Mouse (Mus musculus) ovary, postnatal 14 days (tissue): ENCODE measurements around the gene Mob3c.
A peak's percentile ranks its signal among the peaks of the same experiment; 100 is the strongest.

Source experiments
- DNase-seq: peaks from one replicate; pipeline ENCODE4 v3.0.0; 2022; ENCODE audit warnings: low spot score

The Mob3c gene

GRCm38 (mm10) chr4:115835576-115835975, 7.7 kb downstream of the Mob3c start:
- DNase-seq = no peak

- DNase-seq = no peak
These were observed 10.3 kb downstream of the Mob3c start for GRCm38 (mm10) chr4:115838196-115838595.

DNA sequence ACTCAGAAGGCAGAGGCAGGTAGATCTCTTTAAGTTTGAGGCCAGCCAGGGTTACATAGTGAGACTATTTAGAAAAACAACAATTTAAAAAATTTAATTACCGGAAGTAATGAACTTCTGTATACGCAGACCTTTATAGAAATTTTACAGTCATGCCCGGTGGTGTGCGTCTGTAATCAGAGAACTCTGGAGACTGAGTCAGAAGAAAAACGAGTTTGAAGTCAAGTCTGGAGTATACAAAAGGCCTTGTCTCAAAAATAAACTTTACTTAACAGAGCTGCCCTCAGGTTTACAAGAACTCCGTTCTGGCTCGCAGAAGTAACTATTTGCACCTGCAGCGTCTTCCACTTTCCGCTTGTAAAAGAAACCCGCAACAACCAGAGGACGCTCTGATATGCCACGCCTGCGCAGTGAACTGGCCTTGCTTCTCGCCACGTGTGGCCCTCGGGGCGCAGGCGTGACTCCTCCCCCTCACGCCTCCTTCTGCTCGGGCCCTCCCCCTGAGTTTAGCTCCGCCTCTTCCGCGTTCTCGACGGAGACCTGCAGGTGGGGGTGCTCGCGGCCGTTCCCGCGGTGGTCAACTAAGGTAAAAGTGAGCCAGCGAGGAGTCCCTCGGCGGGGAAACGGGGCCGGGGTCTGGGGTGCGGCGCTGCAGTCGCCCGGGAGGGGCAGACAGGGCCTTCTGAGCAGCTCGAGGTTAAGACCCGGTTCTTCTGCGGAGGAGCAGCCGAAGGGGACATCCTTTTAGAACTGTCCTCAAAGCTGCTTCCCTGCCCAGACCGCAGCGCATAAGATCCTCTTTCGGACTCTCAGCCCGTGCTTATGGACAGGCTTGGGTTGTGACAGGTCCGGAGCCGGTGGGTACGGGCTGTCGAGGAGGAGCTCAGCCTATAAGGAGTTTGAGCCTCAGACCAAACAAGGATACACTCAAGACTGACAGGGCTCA, 11.1 kb downstream of the Mob3c start, which contains the start of gene Mknk1:
TSS of gene Mknk1 (plus strand) at position 503 of the 946 bp plus-strand sequence.
- DNase-seq = peak; percentile 85

DNA sequence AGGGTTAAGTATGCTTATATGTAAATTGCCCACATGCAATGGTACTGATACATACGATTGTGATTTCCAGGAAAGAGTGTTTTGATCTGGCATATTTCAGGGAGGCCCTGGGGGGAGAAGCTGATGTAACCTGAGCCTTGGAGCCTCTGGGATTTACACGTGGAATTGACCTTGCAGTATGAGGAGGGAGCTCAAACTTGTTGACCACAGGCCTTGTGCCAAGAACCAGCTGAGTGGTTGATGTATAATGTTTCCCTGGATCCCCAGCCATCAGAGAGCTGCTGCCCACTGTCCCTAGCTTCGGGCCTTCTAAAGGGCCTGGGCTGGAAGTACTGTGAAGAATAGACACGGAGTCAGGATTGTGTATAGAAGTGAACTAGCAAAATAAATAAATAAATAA, 12.1 kb downstream of the Mob3c start:
- DNase-seq = no peak

GRCm38 (mm10) chr4:115840842-115841241, 12.9 kb downstream of the Mob3c start:
- DNase-seq = no peak

DNA sequence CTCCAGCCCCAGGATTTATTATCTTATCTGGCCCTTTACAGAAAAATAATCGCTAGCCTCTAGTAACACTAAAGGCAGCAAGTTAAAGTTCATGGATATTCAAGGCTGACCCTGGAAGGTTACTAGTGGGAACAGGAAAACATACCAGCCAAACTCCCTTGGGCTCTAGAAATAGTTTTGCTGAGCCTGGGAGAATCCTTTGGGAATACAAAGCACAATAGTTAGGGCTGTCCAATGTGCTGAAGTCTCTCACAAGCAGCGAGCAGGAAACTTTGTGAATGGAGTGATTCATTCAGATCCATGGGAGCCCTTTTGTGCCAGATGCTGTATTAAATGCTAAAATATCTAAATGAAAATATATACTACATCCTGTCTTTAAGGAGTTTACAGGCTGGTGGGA, 18.8 kb downstream of the Mob3c start:
- no peak for DNase-seq

DNA sequence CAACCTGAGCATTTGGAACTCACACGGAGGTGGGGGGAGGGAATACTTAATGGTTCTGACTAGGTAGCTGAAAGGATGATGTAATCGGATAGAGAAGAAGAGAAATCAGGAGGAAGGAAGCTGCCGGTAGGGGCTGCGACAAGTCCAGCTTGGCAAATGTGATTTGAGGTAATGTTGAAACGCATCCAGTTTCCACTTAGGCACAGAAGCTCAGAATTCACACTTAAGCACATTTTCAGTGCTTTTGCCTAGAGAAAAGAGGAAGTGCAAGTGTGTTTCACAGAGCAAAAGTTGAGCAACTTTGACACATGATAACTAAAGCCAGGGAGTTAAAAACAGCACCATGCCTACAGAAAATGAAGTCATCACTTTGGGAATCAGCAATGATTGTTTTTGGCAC, 19.5 kb downstream of the Mob3c start:
- DNase-seq = no peak

- no peak for DNase-seq
These were observed 20.2 kb downstream of the Mob3c start for GRCm38 (mm10) chr4:115848083-115848482.

DNA sequence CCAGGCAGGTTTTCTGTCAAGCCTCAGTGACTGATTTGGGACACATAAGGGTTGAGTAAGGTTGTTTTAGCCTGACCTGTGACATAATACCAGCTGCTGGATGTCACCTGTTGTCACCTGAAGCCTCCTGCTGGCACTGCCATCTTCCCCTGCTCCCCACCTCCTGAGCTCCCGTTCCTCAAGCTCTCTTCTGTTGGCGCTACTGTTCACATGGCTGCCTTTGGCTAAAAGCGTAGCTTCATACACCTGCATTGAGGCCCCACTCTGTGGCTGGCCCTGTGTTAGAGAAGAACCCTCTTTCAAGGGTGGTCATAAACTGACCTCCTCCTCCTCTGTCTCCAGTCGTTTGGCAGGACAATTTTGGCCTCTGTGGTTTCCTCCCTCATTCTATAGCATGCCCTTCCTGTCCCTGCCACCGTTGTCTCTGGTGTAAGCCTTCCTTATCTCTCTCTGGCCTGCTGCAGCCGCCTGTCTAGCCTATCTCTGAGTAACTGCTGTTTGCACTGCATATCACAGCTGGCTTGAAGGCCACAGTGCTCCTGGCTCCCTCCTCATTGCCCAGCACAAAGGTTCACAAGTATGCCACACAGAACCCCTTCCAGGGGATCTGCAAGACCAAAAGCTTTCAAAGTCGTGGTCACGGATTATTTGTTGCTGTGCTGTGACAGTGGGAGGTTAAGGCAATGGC, 21.2 kb downstream of the Mob3c start:
- no peak for DNase-seq

GRCm38 (mm10) chr4:115850111-115850510, 22.2 kb downstream of the Mob3c start:
- DNase-seq = no peak

- DNase-seq = no peak
These were observed 22.7 kb downstream of the Mob3c start for GRCm38 (mm10) chr4:115850631-115851030.

- DNase-seq = no peak
These were observed 23.7 kb downstream of the Mob3c start for GRCm38 (mm10) chr4:115851569-115851968.

DNA sequence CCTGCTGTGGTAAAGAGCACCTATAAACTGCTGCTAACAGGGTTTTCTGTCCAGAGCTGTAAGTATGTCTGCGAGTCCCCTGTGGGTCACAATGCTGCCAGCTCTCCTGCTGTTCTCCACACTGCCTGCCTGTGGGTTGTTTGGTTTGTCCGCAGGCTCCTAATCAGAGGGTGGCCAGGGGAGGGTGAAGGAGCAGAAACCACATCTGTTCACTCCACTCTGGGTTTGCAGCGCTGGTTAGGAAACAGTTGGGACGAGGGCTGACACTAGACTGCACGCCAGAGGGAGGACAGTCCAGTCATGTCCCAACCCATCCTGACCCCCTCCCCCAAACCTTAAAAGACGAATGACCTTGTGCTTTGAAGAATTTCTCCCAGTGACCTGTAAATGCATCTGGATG, 27.2 kb downstream of the Mob3c start:
- no peak for DNase-seq

DNA sequence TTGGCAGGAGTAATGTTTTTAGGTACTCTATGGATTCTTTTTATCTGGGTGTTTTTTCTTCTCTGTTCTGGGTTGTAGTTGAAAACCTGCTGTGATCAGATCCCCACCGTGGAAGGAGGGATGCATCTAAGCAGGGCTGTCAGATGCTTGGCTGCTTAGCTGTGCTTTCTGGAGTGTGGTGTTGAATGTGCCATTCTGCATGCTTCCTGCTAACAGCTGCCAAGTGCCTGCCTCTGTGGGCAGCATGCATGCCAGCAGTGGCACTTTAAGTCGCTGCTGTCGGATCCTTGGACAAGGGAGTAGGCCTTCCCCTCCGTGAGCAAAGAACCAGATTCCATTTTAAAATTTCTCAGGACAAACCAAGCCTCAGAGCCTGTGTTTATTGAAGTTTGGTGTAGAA, 27.7 kb downstream of the Mob3c start:
- no peak for DNase-seq

GRCm38 (mm10) chr4:115856282-115856681, 28.4 kb downstream of the Mob3c start:
- no peak for DNase-seq

DNA sequence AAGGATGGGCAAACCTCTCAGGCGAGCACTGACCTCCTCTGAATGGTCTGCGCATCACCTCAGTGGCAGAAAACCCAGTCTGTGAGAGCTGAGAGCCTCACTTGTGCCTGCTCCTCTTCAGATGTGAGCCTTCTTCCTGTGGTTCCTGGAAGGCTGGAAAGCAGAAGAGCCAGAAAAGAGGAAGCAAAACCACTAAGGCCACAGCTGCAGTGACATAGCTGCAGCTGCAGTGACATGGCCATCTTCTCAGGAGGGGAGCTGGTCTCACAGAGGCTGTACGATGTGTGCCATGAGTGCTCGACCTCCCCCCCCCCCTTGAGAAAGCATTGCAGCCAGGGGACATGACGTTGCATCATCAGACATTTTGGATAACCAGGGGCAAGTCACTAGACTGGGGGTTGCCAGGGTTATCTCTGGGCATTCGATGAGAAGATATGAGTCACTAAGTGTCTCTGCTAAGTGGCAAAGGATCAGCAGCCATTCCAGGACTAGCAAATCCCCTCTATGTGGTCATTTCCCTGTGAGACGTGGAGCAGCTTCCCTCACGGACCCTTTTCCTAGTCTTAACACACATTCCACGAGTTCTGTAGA, 29.5 kb downstream of the Mob3c start:
- no peak for DNase-seq

- no peak for DNase-seq
These were observed 35.5 kb downstream of the Mob3c start for GRCm38 (mm10) chr4:115863352-115863751.

- DNase-seq = no peak
These were observed 36.0 kb downstream of the Mob3c start for GRCm38 (mm10) chr4:115863880-115864279.

DNA sequence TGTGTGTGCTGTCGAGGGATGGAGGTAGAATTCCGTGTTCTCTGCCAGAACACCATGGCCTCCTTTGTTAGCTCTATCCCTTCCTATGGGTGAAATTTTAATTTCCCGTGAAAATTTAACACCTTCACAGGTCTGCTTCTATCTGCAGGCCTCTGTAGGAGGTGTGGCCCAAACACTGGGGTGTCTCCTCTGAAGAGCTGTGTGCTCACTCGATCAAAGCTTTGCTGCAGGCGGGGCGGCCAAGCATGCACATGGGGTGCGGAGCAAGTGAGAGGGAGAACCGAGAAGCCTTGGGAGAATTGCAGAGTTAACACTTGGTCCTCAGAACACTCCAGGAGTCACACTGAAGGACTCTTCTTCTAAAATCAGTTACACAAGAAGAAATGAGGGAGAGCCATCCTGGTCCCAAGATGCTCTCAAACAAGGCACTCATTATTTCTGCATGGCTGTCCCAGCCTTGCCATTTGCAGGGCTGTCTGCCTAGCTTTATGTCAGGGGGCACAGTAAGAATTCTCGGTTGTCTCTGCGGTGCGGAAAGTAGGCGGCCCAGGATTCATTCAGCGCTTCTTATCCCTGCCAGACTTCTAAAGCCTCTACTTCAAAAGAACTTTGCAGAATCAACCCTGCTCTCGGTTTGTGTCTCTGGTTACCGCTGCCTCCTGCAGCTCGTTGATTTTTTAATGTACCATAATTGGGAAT, 41.8 kb downstream of the Mob3c start:
- DNase-seq = no peak

- DNase-seq = no peak
These were observed 45.3 kb downstream of the Mob3c start for GRCm38 (mm10) chr4:115873231-115873630.

DNA sequence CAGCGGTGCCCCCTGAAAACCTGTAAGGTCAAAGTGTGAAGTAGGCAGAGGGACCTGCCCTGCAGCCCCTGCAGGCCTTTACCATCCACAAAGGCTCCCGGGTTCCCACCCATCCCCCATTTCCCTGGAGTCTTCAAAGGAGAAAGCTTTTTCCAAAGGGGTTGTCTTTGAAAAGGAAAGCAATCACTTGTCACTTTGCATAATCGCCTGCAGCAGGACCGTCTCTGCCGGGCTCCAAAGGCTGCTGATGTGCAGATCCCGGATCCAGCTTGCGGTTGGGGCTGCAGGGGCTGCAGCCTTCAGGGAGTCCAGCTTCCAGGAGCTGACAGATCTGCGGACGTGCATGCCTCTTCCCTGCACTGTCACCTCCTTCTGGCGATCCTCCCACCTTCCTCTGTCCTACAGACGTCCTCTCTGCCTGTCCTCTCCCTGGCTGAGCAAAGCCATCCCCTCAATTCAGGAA, 50.4 kb downstream of the Mob3c start:
- DNase-seq = no peak

- DNase-seq = no peak
These were observed 50.9 kb downstream of the Mob3c start for GRCm38 (mm10) chr4:115878828-115879227.
